Mouse (Mus musculus): Measurements from ENCODE around the gene Prkcb. TPM values are rescaled to one million over a fixed set of nuclear protein-coding genes. Genes with fewer than 3 reads are reported as not detected.

Gene Prkcb
- polyA plus RNA-seq, 1 experiment from 2014 or later: 10.5 TPM

GRCm38 (mm10) chr7:122384891-122385290 lies 96.3 kb downstream of the Prkcb start:
- Histone ChIP-seq H3K27me3 (replicated peaks) (no peaks in the 10 kb centered on the region), H3K4me2 (no peak overlapping the region), H3K9me3 (replicated peaks) (no peaks in the 10 kb centered on the region), H3K9ac (no peak overlapping the region), H3K36me3 (no peaks in the 10 kb centered on the region), H3K4me1 (replicated peaks) (peaks cover 6% of the 10 kb centered on the region), H3K4me3 (no peak overlapping the region), H3K27ac (ENCODE audit: poor library complexity, severe bottlenecking) (no peak overlapping the region)
- no peak for ATAC-seq (ENCODE audit: insufficient number of reproducible peaks, low FRiP score)
- WGBS: 79% methylated on average over 8 of the region's 8 CpGs

DNA sequence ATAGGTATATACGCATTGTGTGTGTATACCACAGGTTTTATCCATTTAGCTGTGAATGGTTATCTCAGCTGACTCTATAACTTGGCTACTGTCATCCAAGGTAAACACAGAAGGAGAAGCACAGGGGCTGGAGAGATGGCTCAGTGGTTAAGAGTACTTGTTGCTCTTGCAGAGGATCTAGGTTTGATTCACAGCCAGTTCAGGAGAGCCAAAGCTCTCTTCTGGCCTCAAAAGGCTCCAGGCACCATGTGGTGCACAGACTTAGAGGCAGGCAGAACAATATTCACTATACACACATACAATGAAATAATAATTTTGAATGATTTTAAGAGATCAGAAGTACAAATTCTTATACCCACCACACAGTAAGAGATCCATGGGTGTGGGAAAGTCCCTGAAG lies 98.0 kb downstream of the Prkcb start:
- H3K4me1 ChIP-seq (replicated peaks): peaks cover 14% of the 10 kb centered on the region
- no peak overlapping the region for H3K9ac ChIP-seq
- no peak for ATAC-seq (ENCODE audit: insufficient number of reproducible peaks, low FRiP score)
- no peaks in the 10 kb centered on the region for H3K36me3 ChIP-seq
- H3K4me2 ChIP-seq: no peak overlapping the region
- H3K9me3 ChIP-seq (replicated peaks): no peaks in the 10 kb centered on the region
- 89% methylated on average over 1 of the region's 1 CpGs for WGBS
- H3K27me3 ChIP-seq (replicated peaks): no peaks in the 10 kb centered on the region
- no peak overlapping the region for H3K4me3 ChIP-seq
- no peak overlapping the region for H3K27ac ChIP-seq (ENCODE audit: poor library complexity, severe bottlenecking)

DNA sequence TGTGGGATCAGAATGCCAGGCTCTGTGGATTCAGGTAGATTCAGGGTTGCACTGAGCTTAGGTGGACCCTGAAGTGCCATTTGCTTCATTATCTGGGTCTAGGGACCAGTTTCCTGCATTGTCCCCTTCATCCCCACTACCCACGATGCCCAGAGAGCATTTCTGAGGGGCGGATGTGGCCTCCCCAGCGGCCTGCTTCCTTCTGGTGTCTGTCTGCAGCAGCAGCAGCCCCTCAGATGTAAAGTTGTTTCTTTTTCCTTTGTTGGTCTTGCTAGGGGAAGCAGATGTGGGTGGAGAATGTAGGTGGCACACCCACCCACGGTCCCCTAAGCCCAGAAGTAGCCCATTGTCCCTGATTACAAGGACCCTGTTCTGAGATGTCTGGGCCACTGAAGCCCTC lies 99.3 kb downstream of the Prkcb start:
- no peaks in the 10 kb centered on the region for H3K36me3 ChIP-seq
- WGBS: 68% methylated on average over 4 of the region's 4 CpGs
- H3K9me3 ChIP-seq (replicated peaks): no peaks in the 10 kb centered on the region
- H3K9ac ChIP-seq: no peak overlapping the region
- no peaks in the 10 kb centered on the region for H3K27me3 ChIP-seq (replicated peaks)
- no peak overlapping the region for H3K4me3 ChIP-seq
- H3K4me1 ChIP-seq (replicated peaks): peaks cover 14% of the 10 kb centered on the region
- no peak overlapping the region for H3K27ac ChIP-seq (ENCODE audit: poor library complexity, severe bottlenecking)
- H3K4me2 ChIP-seq: no peak overlapping the region
- no peak for ATAC-seq (ENCODE audit: insufficient number of reproducible peaks, low FRiP score)

DNA sequence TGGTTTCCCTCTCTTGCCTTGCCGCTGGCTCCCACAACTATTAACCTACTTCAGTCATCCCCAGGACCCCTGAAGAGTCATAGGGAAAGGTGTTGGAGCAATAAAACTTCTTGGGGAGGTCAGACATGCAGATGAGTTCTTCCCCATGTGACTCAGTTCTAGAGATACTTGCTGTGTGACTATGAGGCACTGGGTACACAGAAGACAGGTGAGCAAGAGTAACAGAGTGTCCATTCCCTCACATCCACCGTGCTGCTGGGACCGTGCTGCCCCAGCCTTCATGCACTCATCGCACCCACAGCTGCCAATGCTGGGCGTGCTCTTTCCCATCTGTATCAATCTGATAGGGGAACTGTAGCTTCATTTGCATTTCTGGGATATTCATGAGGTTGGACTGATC lies 100.3 kb downstream of the Prkcb start:
- Histone ChIP-seq H3K36me3 (no peaks in the 10 kb centered on the region), H3K9me3 (replicated peaks) (no peaks in the 10 kb centered on the region), H3K27me3 (replicated peaks) (no peaks in the 10 kb centered on the region), H3K27ac (ENCODE audit: poor library complexity, severe bottlenecking) (no peak overlapping the region), H3K9ac (no peak overlapping the region), H3K4me3 (no peak overlapping the region), H3K4me1 (replicated peaks) (peaks cover 14% of the 10 kb centered on the region), H3K4me2 (no peak overlapping the region)
- no peak for ATAC-seq (ENCODE audit: insufficient number of reproducible peaks, low FRiP score)
- 79% methylated on average over 5 of the region's 5 CpGs for WGBS

DNA sequence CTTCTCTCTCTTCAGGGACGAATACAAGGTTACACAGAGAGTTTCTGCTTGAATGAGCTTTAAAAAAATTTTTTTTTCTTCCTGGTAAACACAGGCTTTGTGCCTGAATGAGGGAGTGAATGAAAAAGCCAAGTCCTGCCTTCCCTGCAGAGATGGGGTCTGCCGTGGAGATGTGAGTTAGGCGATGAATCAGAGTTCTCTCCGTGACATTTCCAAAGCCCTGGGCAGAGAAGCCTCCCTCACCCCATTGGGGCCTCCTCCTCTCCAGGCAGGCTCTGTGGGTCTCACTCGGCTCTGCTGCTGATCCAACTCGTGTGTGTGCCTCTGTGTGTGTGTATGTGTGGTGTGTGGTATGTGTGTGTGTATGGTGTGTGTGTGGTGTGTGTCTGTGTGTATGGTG lies 101.1 kb downstream of the Prkcb start:
- no peak overlapping the region for H3K27ac ChIP-seq (ENCODE audit: poor library complexity, severe bottlenecking)
- no peak overlapping the region for H3K4me3 ChIP-seq
- peaks cover 14% of the 10 kb centered on the region for H3K4me1 ChIP-seq (replicated peaks)
- H3K27me3 ChIP-seq (replicated peaks): no peaks in the 10 kb centered on the region
- no peak for ATAC-seq (ENCODE audit: insufficient number of reproducible peaks, low FRiP score)
- 35% methylated on average over 6 of the region's 6 CpGs for WGBS
- H3K9ac ChIP-seq: no peak overlapping the region
- no peak overlapping the region for H3K4me2 ChIP-seq
- no peaks in the 10 kb centered on the region for H3K36me3 ChIP-seq
- no peaks in the 10 kb centered on the region for H3K9me3 ChIP-seq (replicated peaks)

DNA sequence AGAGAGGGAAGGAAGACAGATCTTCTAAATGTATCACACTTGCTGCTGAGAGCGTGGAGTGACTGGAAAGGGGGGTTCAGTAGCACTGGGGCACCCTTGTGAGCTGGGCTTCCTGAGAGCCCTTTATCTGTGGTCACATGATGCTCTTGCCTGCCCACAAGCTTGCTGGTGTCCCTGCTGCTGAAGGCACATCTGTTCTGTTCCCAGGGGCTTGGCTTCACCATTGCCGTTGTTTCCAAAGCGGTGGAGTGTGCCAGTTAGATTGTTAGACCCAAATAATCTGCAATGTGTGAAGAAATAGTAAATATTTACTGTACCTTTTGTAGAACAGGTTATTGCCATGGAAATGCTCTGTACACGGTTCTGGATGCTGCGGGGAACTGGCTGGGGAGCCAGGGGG lies 101.6 kb downstream of the Prkcb start:
- no peaks in the 10 kb centered on the region for H3K36me3 ChIP-seq
- H3K9me3 ChIP-seq (replicated peaks): no peaks in the 10 kb centered on the region
- ATAC-seq (ENCODE audit: insufficient number of reproducible peaks, low FRiP score): no peak
- WGBS: 45% methylated on average over 5 of the region's 5 CpGs
- peaks cover 14% of the 10 kb centered on the region for H3K4me1 ChIP-seq (replicated peaks)
- no peak overlapping the region for H3K4me2 ChIP-seq
- no peak overlapping the region for H3K9ac ChIP-seq
- no peaks in the 10 kb centered on the region for H3K27me3 ChIP-seq (replicated peaks)
- H3K4me3 ChIP-seq: no peak overlapping the region
- H3K27ac ChIP-seq (ENCODE audit: poor library complexity, severe bottlenecking): no peak overlapping the region

DNA sequence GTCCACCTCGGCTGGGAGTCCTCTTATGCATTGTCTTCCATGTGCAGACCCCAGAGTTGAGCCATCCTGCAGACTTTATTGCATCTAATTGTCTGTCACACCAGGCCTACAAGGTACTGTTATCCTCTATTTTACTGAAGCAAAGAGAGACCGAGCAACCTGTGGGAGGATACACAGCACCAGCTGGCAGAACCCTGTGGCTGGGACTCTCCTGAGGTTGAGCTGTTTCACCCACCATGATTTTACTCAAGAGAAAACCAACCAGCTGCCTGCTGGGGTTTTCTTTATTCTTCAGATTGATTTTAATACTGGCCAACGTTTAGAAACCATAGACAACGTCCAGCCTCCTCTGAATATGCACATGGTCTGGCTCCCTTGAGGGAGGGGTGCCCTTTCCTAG lies 102.1 kb downstream of the Prkcb start:
- H3K4me2 ChIP-seq: no peak overlapping the region
- no peak for ATAC-seq (ENCODE audit: insufficient number of reproducible peaks, low FRiP score)
- WGBS: 74% methylated on average over 4 of the region's 4 CpGs
- H3K27ac ChIP-seq (ENCODE audit: poor library complexity, severe bottlenecking): no peak overlapping the region
- no peaks in the 10 kb centered on the region for H3K27me3 ChIP-seq (replicated peaks)
- H3K9me3 ChIP-seq (replicated peaks): no peaks in the 10 kb centered on the region
- H3K4me1 ChIP-seq (replicated peaks): peaks cover 14% of the 10 kb centered on the region
- no peak overlapping the region for H3K4me3 ChIP-seq
- no peak overlapping the region for H3K9ac ChIP-seq
- no peaks in the 10 kb centered on the region for H3K36me3 ChIP-seq

DNA sequence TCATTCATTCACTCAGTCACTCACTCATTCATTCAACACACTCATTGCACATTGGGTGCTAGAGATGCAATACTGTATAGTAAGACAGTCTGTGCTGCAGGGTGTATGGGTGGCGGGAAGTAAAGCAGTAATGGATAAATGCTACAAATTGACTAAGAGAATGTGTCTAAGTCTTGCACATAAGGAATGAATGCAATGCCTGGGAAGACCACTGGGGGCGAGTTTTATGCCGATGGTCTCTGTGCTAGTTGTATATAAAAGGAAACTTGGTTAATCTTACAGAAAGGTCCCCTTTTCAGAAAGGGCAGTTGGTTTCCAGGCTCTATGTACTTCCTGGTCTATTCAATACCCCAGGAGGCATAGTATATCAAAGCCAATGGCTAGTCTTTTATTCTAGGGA lies 102.8 kb downstream of the Prkcb start:
- Histone ChIP-seq H3K9ac (no peak overlapping the region), H3K4me2 (no peak overlapping the region), H3K4me3 (no peak overlapping the region), H3K27ac (ENCODE audit: poor library complexity, severe bottlenecking) (no peak overlapping the region), H3K9me3 (replicated peaks) (no peaks in the 10 kb centered on the region), H3K27me3 (replicated peaks) (0 out of 2 replicates have a peak, but pooled peaks cover 3% of the 10 kb centered on the region), H3K36me3 (no peaks in the 10 kb centered on the region), H3K4me1 (replicated peaks) (peaks cover 14% of the 10 kb centered on the region)
- WGBS: 66% methylated on average over 3 of the region's 3 CpGs
- ATAC-seq (ENCODE audit: insufficient number of reproducible peaks, low FRiP score): no peak

DNA sequence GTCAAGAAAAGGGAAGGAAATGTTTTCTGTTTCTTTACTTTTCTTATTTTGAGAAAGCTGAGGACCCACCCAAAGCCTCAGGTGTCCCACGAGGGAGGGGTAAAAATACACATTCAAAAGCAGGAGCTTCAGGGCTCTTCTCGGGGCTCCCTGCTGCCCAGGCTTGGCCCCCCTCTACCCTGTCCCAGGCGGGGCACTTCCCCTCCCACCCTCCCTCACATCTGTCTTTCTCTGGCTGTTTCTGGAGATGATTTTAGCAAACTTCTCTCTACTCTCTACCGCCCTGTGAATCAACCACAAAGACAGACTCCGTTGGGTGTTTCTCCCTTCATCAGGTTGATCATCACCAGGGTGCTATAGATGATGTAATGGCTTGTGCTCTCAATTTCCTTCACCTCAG lies 105.4 kb downstream of the Prkcb start:
- Histone ChIP-seq H3K4me2 (no peak overlapping the region), H3K4me3 (no peak overlapping the region), H3K27ac (ENCODE audit: poor library complexity, severe bottlenecking) (no peak overlapping the region), H3K9ac (no peak overlapping the region), H3K9me3 (replicated peaks) (no peaks in the 10 kb centered on the region), H3K27me3 (replicated peaks) (0 out of 2 replicates have a peak, but pooled peaks cover 6% of the 10 kb centered on the region), H3K4me1 (replicated peaks) (peaks cover 14% of the 10 kb centered on the region), H3K36me3 (no peaks in the 10 kb centered on the region)
- 44% methylated on average over 5 of the region's 5 CpGs for WGBS
- ATAC-seq (ENCODE audit: insufficient number of reproducible peaks, low FRiP score): no peak

DNA sequence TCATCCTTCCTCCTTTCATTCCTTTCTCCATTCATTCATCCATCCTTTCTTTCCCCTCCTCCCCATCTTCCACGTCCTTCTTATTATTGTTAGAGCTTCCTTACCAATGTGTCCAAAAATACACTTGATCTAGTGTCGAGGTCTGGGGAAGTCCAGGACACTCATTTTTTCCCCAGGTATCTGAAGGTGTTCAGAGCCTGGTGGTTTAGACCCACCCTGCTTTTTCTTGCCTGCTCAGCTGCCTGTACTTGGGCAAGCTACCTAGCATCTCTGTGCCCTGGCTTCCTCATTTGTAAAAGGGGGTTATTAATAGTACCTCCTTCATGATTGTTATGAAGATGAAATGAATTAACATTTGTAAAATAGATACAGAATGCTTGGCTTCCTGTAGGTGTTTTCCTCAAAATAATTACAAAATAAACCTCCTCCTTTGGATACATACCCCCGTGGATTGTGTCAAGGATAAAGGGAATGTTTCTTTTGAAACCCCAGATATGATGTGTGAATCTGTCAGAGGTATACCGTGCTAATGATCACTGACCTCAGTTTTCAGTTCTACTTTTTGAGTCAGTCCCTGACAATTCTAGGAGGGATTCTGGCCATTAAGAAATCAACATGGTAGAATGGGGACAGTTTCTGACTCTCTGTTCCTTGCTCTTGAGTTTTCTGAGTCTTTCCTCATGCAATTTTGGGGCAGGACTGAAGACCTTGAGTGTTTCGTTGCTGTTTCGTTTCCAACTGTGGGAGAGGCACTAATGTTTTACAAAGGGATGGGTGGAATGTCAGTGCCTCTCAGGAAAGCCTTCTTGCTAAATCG lies 106.8 kb downstream of the Prkcb start:
- H3K4me3 ChIP-seq: no peak overlapping the region
- no peaks in the 10 kb centered on the region for H3K9me3 ChIP-seq (replicated peaks)
- no peaks in the 10 kb centered on the region for H3K36me3 ChIP-seq
- H3K27me3 ChIP-seq (replicated peaks): 0 out of 2 replicates have a peak, but pooled peaks cover 6% of the 10 kb centered on the region
- H3K4me1 ChIP-seq (replicated peaks): peaks cover 3% of the 10 kb centered on the region
- no peak overlapping the region for H3K27ac ChIP-seq (ENCODE audit: poor library complexity, severe bottlenecking)
- 69% methylated on average over 7 of the region's 7 CpGs for WGBS
- no peak overlapping the region for H3K9ac ChIP-seq
- no peak overlapping the region for H3K4me2 ChIP-seq
- no peak for ATAC-seq (ENCODE audit: insufficient number of reproducible peaks, low FRiP score)

- no peak overlapping the region for H3K4me3 ChIP-seq
- 74% methylated on average over 5 of the region's 5 CpGs for WGBS
- no peaks in the 10 kb centered on the region for H3K4me1 ChIP-seq (replicated peaks)
- no peak overlapping the region for H3K9ac ChIP-seq
- H3K36me3 ChIP-seq: no peaks in the 10 kb centered on the region
- H3K27me3 ChIP-seq (replicated peaks): 0 out of 2 replicates have a peak, but pooled peaks cover 6% of the 10 kb centered on the region
- H3K4me2 ChIP-seq: no peak overlapping the region
- H3K9me3 ChIP-seq (replicated peaks): no peaks in the 10 kb centered on the region
- H3K27ac ChIP-seq (ENCODE audit: poor library complexity, severe bottlenecking): no peak overlapping the region
- no peak for ATAC-seq (ENCODE audit: insufficient number of reproducible peaks, low FRiP score)
Measured at GRCm38 (mm10) chr7:122395976-122396315, 107.4 kb downstream of the Prkcb start.

- H3K4me3 ChIP-seq: no peak overlapping the region
- no peaks in the 10 kb centered on the region for H3K4me1 ChIP-seq (replicated peaks)
- no peak overlapping the region for H3K4me2 ChIP-seq
- H3K36me3 ChIP-seq: no peaks in the 10 kb centered on the region
- H3K27ac ChIP-seq (ENCODE audit: poor library complexity, severe bottlenecking): no peak overlapping the region
- 78% methylated on average over 3 of the region's 3 CpGs for WGBS
- ATAC-seq (ENCODE audit: insufficient number of reproducible peaks, low FRiP score): no peak
- no peak overlapping the region for H3K9ac ChIP-seq
- no peaks in the 10 kb centered on the region for H3K9me3 ChIP-seq (replicated peaks)
- H3K27me3 ChIP-seq (replicated peaks): 0 out of 2 replicates have a peak, but pooled peaks cover 6% of the 10 kb centered on the region
Measured at GRCm38 (mm10) chr7:122397699-122398098, 109.1 kb downstream of the Prkcb start.
